Mouse (Mus musculus): ENCODE measurements around the gene Msh5.
"Not testable (repeated sequence)": the region's sequence is repeated elsewhere in the genome, so short reads cannot be mapped to it uniquely, and the experiment has no call there.

Msh5 gene

GRCm38 (mm10) chr17:35021842-35022477, 24.6 kb downstream of the Msh5 start:
- DNase-seq = peak; percentile 79

GRCm38 (mm10) chr17:35021163-35021808, 25.3 kb downstream of the Msh5 start:
- DNase-seq = peak; percentile 94

- DNase-seq = no peak
These were observed 26.0 kb downstream of the Msh5 start for GRCm38 (mm10) chr17:35020551-35020950.

GRCm38 (mm10) chr17:35019894-35020293, 26.7 kb downstream of the Msh5 start:
- DNase-seq = no peak

GRCm38 (mm10) chr17:35018171-35018570, 28.4 kb downstream of the Msh5 start:
- DNase-seq = no peak

GRCm38 (mm10) chr17:35017706-35018030, 28.9 kb downstream of the Msh5 start:
- DNase-seq = no peak

GRCm38 (mm10) chr17:35016791-35017705, 29.5 kb downstream of the Msh5 start:
- no peak for DNase-seq

- no peak for DNase-seq
These were observed 30.2 kb downstream of the Msh5 start, which contains the start of gene Vwa7 for GRCm38 (mm10) chr17:35016376-35016775. Vwa7 (plus strand) TSS chr17:35016579.

GRCm38 (mm10) chr17:35015296-35015695, 31.2 kb downstream of the Msh5 start:
- DNase-seq = no peak

- no peak for DNase-seq
These were observed 33.3 kb downstream of the Msh5 start for GRCm38 (mm10) chr17:35013221-35013620.

GRCm38 (mm10) chr17:35012430-35012829, 34.1 kb downstream of the Msh5 start:
- no peak for DNase-seq

GRCm38 (mm10) chr17:35011440-35011839, 35.1 kb downstream of the Msh5 start:
- no peak for DNase-seq

- DNase-seq = no peak
These were observed 37.0 kb downstream of the Msh5 start for GRCm38 (mm10) chr17:35009586-35009985.

GRCm38 (mm10) chr17:35007387-35007991, 39.1 kb downstream of the Msh5 start:
- no peak for DNase-seq

GRCm38 (mm10) chr17:35005902-35006301, 40.6 kb downstream of the Msh5 start:
- not testable (repeated sequence) for DNase-seq

- no peak for DNase-seq
These were observed 41.4 kb downstream of the Msh5 start for GRCm38 (mm10) chr17:35005158-35005557.

- no peak for DNase-seq
These were observed 42.3 kb downstream of the Msh5 start for GRCm38 (mm10) chr17:35004075-35004717.

GRCm38 (mm10) chr17:35003022-35003838, 43.3 kb downstream of the Msh5 start:
- DNase-seq = no peak

- DNase-seq = no peak
These were observed 44.2 kb downstream of the Msh5 start for GRCm38 (mm10) chr17:35002153-35002865.

GRCm38 (mm10) chr17:35001452-35002152, 44.9 kb downstream of the Msh5 start:
- DNase-seq = peak; percentile 62
